ENCODE assay signal across 13 mouse cellular contexts in genomic region chr16:7447718-7448649, GRCm38 (mm10).
DNase-seq lines count a peak whose midpoint lies in the region; ATAC-seq and TF ChIP-seq lines count a peak whose summit lies in the region.
"Had no signal": no experiment of that assay in that cellular context is flagged by ENCODE, and none has a peak within 500 bp of the region (broad histone marks: within the 10 kb centered on the region; RNA-seq: fewer than 3 reads in every experiment).

No protein-coding gene starts in this region.

- peak; percentile 48 for DNase-seq in heart, postnatal 4 days
- peak; percentile 8 for DNase-seq in lung, embryonic 14.5 days
- no peak for DNase-seq in lung, postnatal 14 days
- DNase-seq in forebrain, embryonic 10.5 days (ENCODE audit: extremely low spot score, low spot score): no peak
- no peak for DNase-seq in left cerebral cortex, adult 11 months (ENCODE audit: low spot score)
- no peak for DNase-seq in gastrocnemius, postnatal 4 days (ENCODE audit: low spot score in 2 of 2)
- DNase-seq: adrenal gland, adult 2 months; lung, adult 18-20 months had no signal

- 67% methylated on average over 8 of the region's 8 CpGs for WGBS in heart, embryonic 12.5 days
- 49% methylated on average over 8 of the region's 8 CpGs for WGBS in lung, embryonic 14.5 days
- WGBS in forebrain, embryonic 10.5 days: 68% methylated on average over 8 of the region's 8 CpGs
- WGBS in hindbrain, embryonic 15.5 days: 44% methylated on average over 8 of the region's 8 CpGs

- no peak overlapping the region for H3K4me3 ChIP-seq in heart, embryonic 12.5 days
- H3K4me3 ChIP-seq in lung, embryonic 14.5 days (ENCODE audit: low read depth, low read length): no peak overlapping the region
- H3K4me3 ChIP-seq in forebrain, embryonic 10.5 days: no peak overlapping the region
- H3K4me3 ChIP-seq in hindbrain, embryonic 15.5 days: no peak overlapping the region
- H3K4me3 ChIP-seq: limb, embryonic 12.5 days; megakaryocyte, embryonic 14.5 days had no signal

- H3K9me3 ChIP-seq in heart, embryonic 12.5 days (replicated peaks): no peaks in the 10 kb centered on the region
- H3K9me3 ChIP-seq in lung, embryonic 14.5 days (ENCODE audit: low read depth, low read length): no peaks in the 10 kb centered on the region
- H3K9me3 ChIP-seq in forebrain, embryonic 10.5 days: no peaks in the 10 kb centered on the region
- no peaks in the 10 kb centered on the region for H3K9me3 ChIP-seq in hindbrain, embryonic 15.5 days
- H3K9me3 ChIP-seq: limb, embryonic 12.5 days had no signal

- H3K4me2 ChIP-seq in heart, embryonic 12.5 days: no peak overlapping the region
- H3K4me2 ChIP-seq in lung, embryonic 14.5 days: no peak overlapping the region
- no peak overlapping the region for H3K4me2 ChIP-seq in hindbrain, embryonic 15.5 days
- H3K4me2 ChIP-seq: limb, embryonic 12.5 days had no signal

- no peak overlapping the region for H3K27ac ChIP-seq in heart, embryonic 12.5 days (ENCODE audit: poor library complexity, severe bottlenecking)
- H3K27ac ChIP-seq in lung, embryonic 14.5 days (ENCODE audit: low read depth): no peak overlapping the region
- peak overlapping the region; percentile 31; the same call in 1 of the 2 replicates for H3K27ac ChIP-seq in forebrain, embryonic 10.5 days
- H3K27ac ChIP-seq in hindbrain, embryonic 15.5 days (replicated peaks): peak overlapping the region; percentile 32
- H3K27ac ChIP-seq: limb, embryonic 12.5 days had no signal

- no peaks in the 10 kb centered on the region for H3K27me3 ChIP-seq in heart, embryonic 12.5 days (replicated peaks)
- H3K27me3 ChIP-seq in lung, embryonic 14.5 days (ENCODE audit: insufficient read depth, low read length): no peaks in the 10 kb centered on the region
- no peaks in the 10 kb centered on the region for H3K27me3 ChIP-seq in forebrain, embryonic 10.5 days (ENCODE audit: poor library complexity, severe bottlenecking)
- H3K27me3 ChIP-seq in hindbrain, embryonic 15.5 days: no peaks in the 10 kb centered on the region
- H3K27me3 ChIP-seq: limb, embryonic 12.5 days; megakaryocyte, embryonic 14.5 days had no signal

- no peaks in the 10 kb centered on the region for H3K4me1 ChIP-seq in heart, embryonic 12.5 days (replicated peaks)
- no peaks in the 10 kb centered on the region for H3K4me1 ChIP-seq in lung, embryonic 14.5 days (ENCODE audit: insufficient read depth)
- H3K4me1 ChIP-seq in forebrain, embryonic 10.5 days: peaks cover 17% of the 10 kb centered on the region
- H3K4me1 ChIP-seq in hindbrain, embryonic 15.5 days (replicated peaks): peaks cover 12% of the 10 kb centered on the region; the same call in 1 of the 2 replicates
- H3K4me1 ChIP-seq: megakaryocyte, embryonic 14.5 days had no signal

- no peak for TF ChIP-seq CTCF in lung, embryonic 14.5 days (IDR thresholded peaks at IDR 0.05; ENCODE audit: low read depth)

- no peak overlapping the region for H3K9ac ChIP-seq in heart, embryonic 12.5 days
- no peak overlapping the region for H3K9ac ChIP-seq in lung, embryonic 14.5 days
- no peak overlapping the region for H3K9ac ChIP-seq in hindbrain, embryonic 15.5 days
- H3K9ac ChIP-seq: limb, embryonic 12.5 days had no signal

- no peak for ATAC-seq in heart, embryonic 12.5 days (ENCODE audit: insufficient number of reproducible peaks, low FRiP score)
- ATAC-seq in lung, embryonic 14.5 days (ENCODE audit: insufficient read depth): no peak
- no peak for ATAC-seq in hindbrain, embryonic 15.5 days (ENCODE audit: low FRiP score, low read depth)
- ATAC-seq: CD4-positive, CD25-positive, alpha-beta regulatory T cell, adult 4 months had no signal

- H3K36me3 ChIP-seq in heart, embryonic 12.5 days: no peaks in the 10 kb centered on the region
- no peaks in the 10 kb centered on the region for H3K36me3 ChIP-seq in lung, embryonic 14.5 days (ENCODE audit: insufficient read depth)
- no peaks in the 10 kb centered on the region for H3K36me3 ChIP-seq in forebrain, embryonic 10.5 days (replicated peaks)
- no peaks in the 10 kb centered on the region for H3K36me3 ChIP-seq in hindbrain, embryonic 15.5 days
- H3K36me3 ChIP-seq: limb, embryonic 12.5 days had no signal

Comparison
In these comparisons a context has a peak if more than half of its experiments do, and no peak if none do; other contexts are left out.
1. DNase-seq: peak in heart, postnatal 4 days (single experiment) and lung, embryonic 14.5 days (single experiment); none in lung, postnatal 14 days (single experiment), forebrain, embryonic 10.5 days (single experiment), left cerebral cortex, adult 11 months (single experiment) and gastrocnemius, postnatal 4 days (0 of 2).
2. H3K27ac ChIP-seq: peak in forebrain, embryonic 10.5 days (single experiment) and hindbrain, embryonic 15.5 days (single experiment); none in heart, embryonic 12.5 days (single experiment) and lung, embryonic 14.5 days (single experiment).